Mouse (Mus musculus) inflammation-experienced regulatory T-cells, adult 16 weeks (primary cell): ENCODE measurements around the gene Pkp4. TPM values are rescaled to one million over a fixed set of nuclear protein-coding genes. Genes with fewer than 3 reads are reported as not detected.

Experiments used
- polyA plus RNA-seq: library from polyadenylated mRNA; unstranded; fragments of 100-300 nt; shearing (Covaris generic); gene quantifications from one replicate; pipeline ENCODE4 v1.2.1, GENCODE M21; 2017

Gene Pkp4
- polyA plus RNA-seq = 10.6 TPM

DNA sequence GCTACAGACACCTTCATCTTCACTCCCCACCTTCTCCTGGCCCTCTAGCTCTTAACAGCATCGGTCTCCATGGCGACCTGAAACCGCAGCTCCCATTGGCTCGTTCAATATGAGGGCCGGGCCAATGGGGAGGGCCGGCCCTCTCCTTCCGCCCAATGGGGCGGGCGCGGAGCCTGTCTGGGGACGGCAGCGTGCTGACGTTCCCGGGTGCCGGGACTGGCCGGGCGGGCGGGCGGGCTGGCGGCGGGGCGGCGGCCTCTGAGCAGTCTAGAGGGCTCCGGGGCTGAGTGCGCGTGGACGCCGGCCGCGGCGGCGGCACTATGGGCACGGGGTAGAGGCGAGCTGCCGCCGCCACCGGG, at the start of gene Pkp4, which contains the start of gene Ccdc148:
Pkp4 (plus strand) TSS at position 246 of the 359 bp plus-strand sequence.
Ccdc148 (minus strand) TSS at position 79 of the 359 bp plus-strand sequence.

Other genes starting within 250 kb of the Pkp4 start
- 1.2 TPM for gene Ccdc148, start 167 bp upstream of the Pkp4 start, polyA plus RNA-seq